Mouse (Mus musculus) ES-E14 (cell line): ENCODE measurements at regions not wholly inside any gene's neighbourhood (a gene's known extent, or its start where the extent isn't known, plus 50 kb on each side); places are given as distances from the start of the nearest gene placed in this dataset.

ENCODE experiments used
- DNase-seq: peaks from one replicate; pipeline ENCODE4 v3.0.0-alpha.2; 2013; ENCODE audit warnings: low read depth, low spot score
- H3K27ac ChIP-seq: 2 replicates; pipeline ENCODE4 v1.5.1; 2012; ENCODE audit warnings: low read depth, mild to moderate bottlenecking, low read length, moderate library complexity, mixed read lengths; ENCODE audit not compliant: poor library complexity, insufficient read depth, severe bottlenecking
- H3K36me3 ChIP-seq: 2 replicates; pipeline ENCODE4 v1.6.1; 2012; ENCODE audit warnings: mild to moderate bottlenecking, low read length, moderate library complexity, mixed read lengths; ENCODE audit not compliant: control insufficient read depth, poor library complexity, insufficient read depth, severe bottlenecking
- H3K4me1 ChIP-seq, 2 experiments: fragments of 150-350 bp in 1 of 2; sonication (generic) in 1 of 2; 2 replicates each; pipeline ENCODE4 v1.6.1; 2012; ENCODE audit warnings: low read length in 2 of 2, mild to moderate bottlenecking in 1 of 2, mixed read lengths in 1 of 2; ENCODE audit not compliant: control insufficient read depth in 2 of 2, insufficient read depth in 2 of 2, poor library complexity in 1 of 2
- H3K4me3 ChIP-seq, 2 experiments: fragments of 150-350 bp in 1 of 2; sonication (generic) in 1 of 2; 2 replicates each; pipeline ENCODE4 v1.5.1; 2012; ENCODE audit warnings: low read length in 2 of 2, low read depth in 1 of 2, mild to moderate bottlenecking in 1 of 2, mixed read lengths in 1 of 2; ENCODE audit not compliant: insufficient read depth in 1 of 2, poor library complexity in 1 of 2, severe bottlenecking in 1 of 2
- H3K9ac ChIP-seq: 2 replicates; pipeline ENCODE4 v1.6.1; 2012; ENCODE audit warnings: low read depth, mild to moderate bottlenecking, low read length, mixed read lengths; ENCODE audit not compliant: poor library complexity, insufficient read depth, severe bottlenecking
- H3K9me3 ChIP-seq: fragments of 150-350 bp; sonication (generic); 2 replicates; pipeline ENCODE4 v1.6.1; 2012; ENCODE audit warnings: low read depth, mild to moderate bottlenecking, low read length; ENCODE audit not compliant: control insufficient read depth, insufficient read depth
- CHD2 ChIP-seq: IDR thresholded peaks from 2 replicates; pipeline ENCODE4 v1.6.1; 2014; ENCODE audit warnings: mild to moderate bottlenecking, low read depth, low read length, inconsistent platforms
- HCFC1 ChIP-seq: IDR thresholded peaks from 2 replicates; pipeline ENCODE4 v1.6.1; 2012; ENCODE audit warnings: low read length, inconsistent platforms, borderline replicate concordance; ENCODE audit not compliant: insufficient read depth
- MAFK ChIP-seq: IDR thresholded peaks from 2 replicates; pipeline ENCODE4 v1.6.1; 2014; ENCODE audit warnings: mild to moderate bottlenecking, low read depth, low read length, inconsistent platforms; ENCODE audit not compliant: insufficient read depth
- ZC3H11A ChIP-seq: IDR thresholded peaks from 2 replicates; pipeline ENCODE4 v1.6.1; 2012; ENCODE audit warnings: low read depth, mild to moderate bottlenecking, inconsistent platforms, low read length, borderline replicate concordance
- ZNF384 ChIP-seq: IDR thresholded peaks from 2 replicates; pipeline ENCODE4 v1.6.1; 2012; ENCODE audit warnings: low read depth, low read length, inconsistent platforms
- in situ Hi-C, 2 experiments: fragments of 600-800 bp; cut with MboI; formaldehyde crosslinking; loops; one replicate each; pipeline ENCODE4 v1.15.1; 2025; ENCODE audit warnings: low sequenced_read_pairs in 2 of 2, inconsistent platforms in 1 of 2; ENCODE audit not compliant: unreplicated experiment in 2 of 2

- DNase-seq: no peak
- Histone ChIP-seq H3K36me3 (no peaks in the 10 kb centered on the region), H3K27ac (no peak overlapping the region), H3K4me3 (no peak overlapping the region), H3K9me3 (no peaks in the 10 kb centered on the region), H3K4me1 (no peaks in the 10 kb centered on the region), H3K9ac (no peak overlapping the region)
- in situ Hi-C loops: no loop called here
- TF ChIP-seq HCFC1 (no peak), ZNF384 (no peak), ZC3H11A (no peak), MAFK (no peak), CHD2 (no peak)
Measured at GRCm38 (mm10) chr4:8292563-8292962, 53.7 kb upstream of the Car8 start.

- H3K9ac ChIP-seq: no peak overlapping the region
- in situ Hi-C loops: no loop called here
- no peaks in the 10 kb centered on the region for H3K9me3 ChIP-seq
- H3K4me3 ChIP-seq: no peak overlapping the region
- no peak overlapping the region for H3K27ac ChIP-seq
- H3K4me1 ChIP-seq: no peaks in the 10 kb centered on the region
- no peak for DNase-seq
- TF ChIP-seq ZNF384 (no peak), MAFK (no peak), CHD2 (no peak), ZC3H11A (no peak)
- H3K36me3 ChIP-seq: no peaks in the 10 kb centered on the region
Measured at GRCm38 (mm10) chr4:8291528-8292492, 53.0 kb upstream of the Car8 start.

GRCm38 (mm10) chr4:8289901-8290300, 51.1 kb upstream of the Car8 start:
- Histone ChIP-seq H3K27ac (no peak overlapping the region), H3K9ac (no peak overlapping the region), H3K9me3 (no peaks in the 10 kb centered on the region), H3K4me1 (no peaks in the 10 kb centered on the region), H3K4me3 (no peak overlapping the region), H3K36me3 (no peaks in the 10 kb centered on the region)
- TF ChIP-seq MAFK (no peak), ZNF384 (no peak), CHD2 (no peak), HCFC1 (no peak), ZC3H11A (no peak)
- DNase-seq: no peak
- in situ Hi-C loops: no loop called here
